Mouse (Mus musculus): ENCODE results near the gene 5730522E02Rik.

- no peak for TF ChIP-seq USF1 (IDR thresholded peaks at IDR 0.05; ENCODE audit: low read depth, low read length)
- no peak for TF ChIP-seq CTCF (IDR thresholded peaks at IDR 0.05 in 2 of 3, conservative IDR thresholded peaks at IDR 0.05 in 1 of 3; ENCODE audit: control insufficient read depth in 1 of 3, insufficient read depth in 1 of 3, low read depth in 2 of 3, low read length in 3 of 3, poor library complexity in 1 of 3, severe bottlenecking in 1 of 3)
- no peak for TF ChIP-seq KAT2A (conservative IDR thresholded peaks at IDR 0.05; ENCODE audit: low read depth, low read length)
- TF ChIP-seq POLR2A (IDR thresholded peaks at IDR 0.05; ENCODE audit: control insufficient read depth in 1 of 2, insufficient read depth in 1 of 2, low read depth in 1 of 2, low read length in 2 of 2, poor library complexity in 1 of 2) = no peak
- TF ChIP-seq MAX (IDR thresholded peaks at IDR 0.05; ENCODE audit: low read length) = no peak
- TF ChIP-seq ETS1 (IDR thresholded peaks at IDR 0.05; ENCODE audit: low read depth, low read length) = no peak
- TF ChIP-seq POLR2AphosphoS5 (IDR thresholded peaks at IDR 0.05; ENCODE audit: borderline replicate concordance, low read depth, low read length) = no peak
- no peak for TF ChIP-seq EP300 (IDR thresholded peaks at IDR 0.05; ENCODE audit: low read depth in 1 of 2, low read length in 2 of 2)
- no peak for TF ChIP-seq ZMIZ1 (IDR thresholded peaks at IDR 0.05; ENCODE audit: low read depth, low read length)
- TF ChIP-seq GABPA (IDR thresholded peaks at IDR 0.05; ENCODE audit: low read depth, low read length) = no peak
Observed at GRCm38 (mm10) chr11:26138013-26138412, 72.5 kb downstream of the 5730522E02Rik start.

Data from MEL (cell line).